Mouse (Mus musculus) naive thymus-derived CD4-positive, alpha-beta T cell, adult 2 months (primary cell): Measurements from ENCODE around the gene Slc25a15.

Experiments
- DNase-seq: peaks from one replicate; pipeline ENCODE4 v3.0.0-alpha.2; 2011; ENCODE audit warnings: low read depth

The Slc25a15 gene

DNA sequence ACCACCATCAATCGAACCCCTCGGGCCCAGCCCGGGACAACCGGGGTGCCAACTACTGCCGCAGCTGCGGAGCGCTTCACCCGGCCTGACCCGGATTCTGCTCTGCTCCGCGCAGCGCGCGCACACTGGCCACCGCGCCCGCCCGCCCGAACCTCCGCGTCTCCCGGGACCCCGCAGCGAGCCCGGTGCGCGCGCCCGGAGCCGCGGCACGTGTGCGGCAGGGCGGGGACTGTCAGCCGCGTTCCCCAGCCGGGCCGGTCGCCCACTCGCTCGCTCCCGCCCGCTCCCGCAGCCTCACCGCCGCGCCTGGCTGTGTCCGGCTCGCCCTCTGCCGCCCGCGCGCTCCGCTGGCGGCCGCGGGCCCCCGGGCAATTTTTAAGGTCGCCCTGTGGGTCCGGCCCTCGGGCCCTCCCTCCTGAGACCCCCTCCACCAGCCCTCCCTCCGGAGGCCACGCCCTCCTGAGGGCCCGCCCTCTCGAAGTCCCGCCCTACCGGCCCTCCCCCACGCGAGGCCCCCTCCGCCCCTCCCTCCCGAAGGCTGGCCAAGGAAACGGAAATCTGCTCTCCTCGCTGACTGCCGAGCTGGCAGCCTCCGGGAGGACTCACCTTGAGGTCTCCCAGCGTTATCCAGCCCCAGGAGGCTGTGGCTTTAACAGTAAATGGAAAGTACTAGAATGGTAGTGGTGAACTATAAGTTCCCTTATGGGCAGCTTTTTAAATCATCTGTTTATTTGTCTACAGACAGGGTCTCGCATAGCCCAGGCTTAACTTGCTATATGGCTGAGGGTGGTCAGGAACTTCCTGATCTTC lies at the start of gene Slc25a15:
Slc25a15 (minus strand) TSS at position 456 of the 810 bp plus-strand sequence.
- peak; percentile 93 for DNase-seq

DNA sequence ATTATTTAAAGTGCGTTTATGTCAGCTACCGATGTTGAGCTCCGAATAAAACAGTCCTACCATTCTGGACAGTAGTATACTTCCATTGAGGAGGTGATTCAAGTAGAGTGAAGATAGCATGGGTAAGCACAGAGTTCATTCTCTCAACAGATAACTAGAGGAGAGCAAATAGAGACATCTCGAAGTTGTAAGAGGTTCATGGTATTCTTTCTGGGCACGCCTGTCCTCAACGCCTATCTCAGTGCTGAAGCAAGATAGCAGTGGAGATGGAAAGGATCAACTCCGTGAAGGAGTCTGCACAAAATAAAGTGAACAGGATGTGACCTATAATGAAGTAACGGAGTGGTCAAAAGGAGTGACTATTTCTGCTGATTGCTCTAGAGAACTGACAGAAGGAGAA lies 13.6 kb upstream of the Slc25a15 start:
- DNase-seq, result peak; percentile 19

GRCm38 (mm10) chr8:22411282-22411702 lies 12.9 kb upstream of the Slc25a15 start, which contains the start of gene Mrps31:
Gene Mrps31 (plus strand): TSS chr8:22411361.
- DNase-seq, result peak; percentile 83

DNA sequence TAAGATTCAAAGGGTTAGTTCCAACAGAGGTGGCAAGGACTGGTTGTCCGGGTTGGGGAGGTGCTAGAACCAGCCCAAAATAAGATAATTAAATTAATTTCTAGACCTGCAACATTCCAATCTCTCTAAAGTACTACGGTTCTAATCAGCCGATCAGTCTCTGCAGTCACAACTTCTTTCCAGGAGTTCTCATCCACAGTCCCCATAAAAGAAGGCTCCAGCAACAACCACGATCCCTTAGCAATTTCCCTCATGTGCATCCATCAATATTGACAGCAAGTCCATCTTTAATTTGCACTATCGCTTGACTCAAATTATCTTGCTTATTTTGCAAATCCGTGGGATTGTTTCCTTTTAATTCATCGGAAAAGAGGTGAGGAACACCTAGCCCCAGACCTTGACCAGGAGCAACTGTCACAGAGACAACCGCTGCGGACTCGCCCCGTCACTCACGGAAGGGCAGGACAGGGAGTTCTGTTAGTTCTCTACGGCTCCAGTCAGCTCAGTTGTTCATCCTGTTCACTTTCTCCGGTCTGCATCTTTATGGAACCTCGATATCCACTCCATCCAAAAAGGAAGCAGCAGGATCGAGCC lies 12.4 kb upstream of the Slc25a15 start:
- DNase-seq, result no peak

DNA sequence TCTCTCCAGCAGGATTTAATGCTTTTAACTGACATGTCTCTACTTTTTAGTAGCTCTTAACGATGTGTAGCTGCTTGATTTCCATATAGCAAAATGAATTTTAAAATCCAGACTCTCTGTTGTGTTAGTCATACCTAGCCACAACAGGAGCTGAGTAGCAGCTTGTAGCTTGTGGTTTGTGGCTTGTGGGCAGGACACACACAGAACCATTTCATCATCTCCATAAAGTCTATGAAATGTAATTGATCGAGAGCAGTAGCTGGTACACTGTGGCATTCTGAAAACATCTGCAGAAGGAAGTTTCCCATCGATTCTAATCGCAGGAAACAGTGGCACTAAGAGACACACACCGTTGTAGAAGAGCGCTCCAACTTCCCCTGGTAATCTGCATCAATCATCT lies 7.3 kb upstream of the Slc25a15 start:
- peak; percentile 63 for DNase-seq

DNA sequence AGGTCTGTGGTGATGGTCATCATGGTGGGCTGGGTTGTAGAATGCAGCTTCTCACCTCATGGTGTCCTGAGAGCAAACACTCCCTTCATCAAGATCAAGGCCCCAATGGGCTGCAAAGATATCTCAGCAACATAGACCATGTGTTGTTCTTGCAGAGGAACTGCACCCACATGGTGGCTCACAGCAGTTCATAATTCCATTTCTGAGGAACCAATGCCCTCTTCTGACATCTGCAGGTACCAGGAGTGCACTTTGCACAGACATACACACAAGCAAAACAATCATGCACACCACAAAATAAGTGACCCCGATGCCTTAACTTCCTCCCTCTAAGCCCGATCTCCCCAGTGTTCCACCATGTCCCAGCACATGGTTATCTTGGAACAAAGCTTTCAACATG lies 4.8 kb upstream of the Slc25a15 start:
- DNase-seq, result no peak

DNA sequence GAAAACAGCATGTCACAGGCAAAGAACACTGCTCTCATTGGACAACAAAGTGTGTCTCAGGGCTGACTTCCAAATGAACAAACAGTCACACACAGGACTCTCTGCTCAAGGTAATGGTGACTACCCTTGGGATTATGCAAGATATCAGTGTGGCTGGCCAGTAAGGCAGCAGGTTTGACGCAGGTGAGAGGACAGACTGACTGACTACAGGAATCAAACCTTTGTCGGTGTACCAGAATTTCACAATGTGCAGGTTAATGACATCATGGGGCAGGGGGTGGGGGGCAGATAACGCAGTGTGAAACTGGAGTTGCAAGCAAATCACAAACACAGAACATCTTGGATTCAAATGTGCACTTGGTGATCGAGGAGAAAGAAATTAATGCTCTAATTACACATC lies 2.2 kb upstream of the Slc25a15 start:
- DNase-seq, result no peak

- peak; percentile 24 for DNase-seq
These were observed 986 bp upstream of the Slc25a15 start for GRCm38 (mm10) chr8:22399285-22399880.

GRCm38 (mm10) chr8:22397811-22398141 lies 621 bp downstream of the Slc25a15 start:
- DNase-seq, result no peak

DNA sequence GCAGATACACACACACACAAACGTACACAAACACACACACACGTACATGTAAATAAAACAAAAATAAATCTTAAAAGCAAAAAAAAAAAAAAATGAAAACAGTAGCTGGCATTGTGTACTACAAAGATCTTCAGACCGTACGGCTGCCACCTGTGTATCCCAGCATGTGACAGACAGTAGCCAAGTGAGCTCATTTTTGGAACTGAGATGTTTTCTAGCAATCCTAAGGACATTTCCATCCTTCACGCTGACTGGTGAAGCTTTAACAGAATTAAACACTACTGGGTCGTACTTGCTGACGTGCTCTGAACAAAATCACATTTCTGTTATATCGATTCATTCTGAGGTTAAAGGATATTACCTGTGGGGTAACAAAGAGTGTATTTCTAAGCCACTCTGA lies 3.1 kb downstream of the Slc25a15 start:
- no peak for DNase-seq

- DNase-seq, result no peak
These were observed 3.9 kb downstream of the Slc25a15 start for GRCm38 (mm10) chr8:22394471-22394870.

- no peak for DNase-seq
These were observed 7.5 kb downstream of the Slc25a15 start for GRCm38 (mm10) chr8:22390766-22391463.

- DNase-seq, result no peak
These were observed 8.5 kb downstream of the Slc25a15 start for GRCm38 (mm10) chr8:22389874-22390273.

GRCm38 (mm10) chr8:22385158-22385557 lies 13.2 kb downstream of the Slc25a15 start:
- no peak for DNase-seq

GRCm38 (mm10) chr8:22382824-22383595 lies 15.4 kb downstream of the Slc25a15 start:
- DNase-seq, result no peak

DNA sequence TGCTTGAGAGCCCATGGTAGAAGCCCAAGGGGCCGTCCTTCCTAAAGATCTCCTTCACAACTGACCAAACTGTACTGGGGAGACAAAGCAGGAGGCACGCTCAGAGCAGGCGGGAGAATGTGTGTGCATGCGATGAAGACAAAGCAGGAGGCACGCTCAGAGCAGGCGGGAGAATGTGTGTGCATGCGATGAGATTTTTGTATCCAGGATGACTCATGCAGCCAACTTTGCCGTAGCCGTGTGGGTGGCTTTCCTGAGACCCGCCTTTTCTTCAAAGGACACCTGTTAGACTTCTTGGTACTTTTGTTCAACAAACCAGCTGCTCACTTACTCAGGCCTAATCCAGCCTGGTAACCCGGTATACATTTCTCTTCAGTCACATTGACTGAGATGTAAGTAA lies 17.5 kb downstream of the Slc25a15 start:
- DNase-seq, result no peak

- peak; percentile 31 for DNase-seq
These were observed 21.5 kb downstream of the Slc25a15 start for GRCm38 (mm10) chr8:22376903-22377302.

GRCm38 (mm10) chr8:22376311-22376710 lies 22.1 kb downstream of the Slc25a15 start:
- DNase-seq, result no peak

- DNase-seq, result no peak
These were observed 38.5 kb downstream of the Slc25a15 start for GRCm38 (mm10) chr8:22359882-22360281.

DNA sequence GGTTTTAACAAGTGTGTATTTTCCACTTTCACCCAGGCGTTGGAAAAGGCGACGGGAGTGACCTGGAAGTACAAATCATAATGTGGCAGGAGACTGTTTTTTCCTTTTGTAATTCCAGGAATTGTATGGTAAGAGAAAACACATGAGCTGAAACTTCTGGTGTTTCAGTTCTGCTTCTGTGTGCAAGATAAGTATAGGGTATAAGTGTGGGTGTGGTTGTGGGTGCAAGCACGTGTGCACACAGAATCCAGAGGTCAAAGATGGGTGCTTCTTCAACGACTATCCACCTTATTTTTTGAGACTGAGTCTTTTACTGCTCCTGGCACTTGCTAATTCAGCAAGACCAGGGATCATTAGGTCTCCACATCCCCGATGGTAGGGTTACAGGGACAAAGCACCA lies 39.0 kb downstream of the Slc25a15 start:
- no peak for DNase-seq

- DNase-seq, result no peak
These were observed 63.0 kb downstream of the Slc25a15 start for GRCm38 (mm10) chr8:22335426-22335825.
